Mouse (Mus musculus) stomach, embryonic 14.5 days (tissue): Measurements from ENCODE around the gene Tdp1. TPM values are rescaled to one million over a fixed set of nuclear protein-coding genes. Genes with fewer than 3 reads are reported as not detected.

Experiments
- ATAC-seq: fragments of 200-750 bp; cut with Nextera tagmentation; 2 replicates; pipeline ENCODE4 v1.8.0; 2017; ENCODE audit warnings: low read depth, moderate TSS enrichment; ENCODE audit not compliant: insufficient number of reproducible peaks, insufficient read depth, low FRiP score
- H3K27ac ChIP-seq: fragments of 300-500 bp; sonication (generic); 2 replicates; pipeline ENCODE4 v1.5.1; 2014; ENCODE audit warnings: mild to moderate bottlenecking, low read length, moderate library complexity, mixed read lengths
- H3K27me3 ChIP-seq: fragments of 300-500 bp; sonication (generic); 2 replicates; pipeline ENCODE4 v1.6.1; 2014; ENCODE audit warnings: low read length, control low read depth, mixed read lengths; ENCODE audit not compliant: control insufficient read depth, insufficient read depth
- H3K36me3 ChIP-seq: fragments of 300-500 bp; sonication (generic); 2 replicates; pipeline ENCODE4 v1.6.1; 2014; ENCODE audit warnings: mild to moderate bottlenecking, control low read depth, low read length, moderate library complexity, mixed read lengths; ENCODE audit not compliant: control insufficient read depth, insufficient read depth
- H3K4me1 ChIP-seq: fragments of 300-500 bp; sonication (generic); 2 replicates; pipeline ENCODE4 v1.6.1; 2014; ENCODE audit warnings: low read length, control low read depth, mixed read lengths; ENCODE audit not compliant: control insufficient read depth, insufficient read depth
- H3K4me2 ChIP-seq: fragments of 300-500 bp; sonication (generic); replicated peaks from 2 replicates; pipeline ENCODE4 v1.6.1; 2014; ENCODE audit warnings: low read depth, low read length, control low read depth
- H3K4me3 ChIP-seq: fragments of 300-500 bp; sonication (generic); 2 replicates; pipeline ENCODE4 v1.5.1; 2014; ENCODE audit warnings: low read depth, low read length, control low read depth
- H3K9ac ChIP-seq: fragments of 300-500 bp; sonication (generic); replicated peaks from 2 replicates; pipeline ENCODE4 v1.6.1; 2014; ENCODE audit warnings: low read depth, mild to moderate bottlenecking, control low read depth, low read length, moderate library complexity, mixed read lengths
- H3K9me3 ChIP-seq: fragments of 300-500 bp; sonication (generic); 2 replicates; pipeline ENCODE4 v1.6.1; 2016; ENCODE audit warnings: low read depth, low read length, control low read depth; ENCODE audit not compliant: control insufficient read depth
- WGBS: fragments of 180-500 bp; shearing (Covaris S2); extraction: QIAGEN DNeasy Blood & Tissue Kit; methylation state at CpG from one replicate; pipeline ENCODE4 v1.1.7; 2014; 5-methylcytosine and 5-hydroxymethylcytosine counted together
- polyA plus RNA-seq: library from polyadenylated mRNA; unstranded; fragments of >200 nt; fragmentation: Nextera tagmentation; extraction: Ambion mirVana; gene quantifications from 2 replicates; pipeline ENCODE4 v1.2.1, GENCODE M21; 2014

Tdp1 gene
- polyA plus RNA-seq, 1 experiment from 2014 or later = 61.1 TPM

- Histone ChIP-seq H3K9me3 (no peaks in the 10 kb centered on the region), H3K27ac (no peak overlapping the region), H3K36me3 (no peaks in the 10 kb centered on the region), H3K27me3 (no peaks in the 10 kb centered on the region), H3K4me3 (no peak overlapping the region), H3K4me1 (no peaks in the 10 kb centered on the region), H3K9ac (no peak overlapping the region), H3K4me2 (no peak overlapping the region)
- WGBS = 88% methylated on average over 6 of the region's 6 CpGs
- ATAC-seq = no peak
These were observed 9.7 kb upstream of the Tdp1 start for GRCm38 (mm10) chr12:99874609-99875008.

- under 1% methylated on average over 38 of the region's 38 CpGs for WGBS
- peak; percentile 95 for ATAC-seq
- peak overlapping the region; percentile 79; the same call in 1 of the 2 replicates for H3K27ac ChIP-seq
These were observed 1.2 kb upstream of the Tdp1 start for GRCm38 (mm10) chr12:99883000-99883712.

GRCm38 (mm10) chr12:99883713-99884105, 608 bp upstream of the Tdp1 start:
- H3K9me3 ChIP-seq = no peaks in the 10 kb centered on the region
- under 1% methylated on average over 11 of the region's 11 CpGs for WGBS
- H3K36me3 ChIP-seq = no peaks in the 10 kb centered on the region; the same call in 1 of the 2 replicates
- H3K4me3 ChIP-seq = peak overlapping the region; percentile 86
- H3K27me3 ChIP-seq = no peaks in the 10 kb centered on the region
- peaks cover 16% of the 10 kb centered on the region for H3K4me1 ChIP-seq
- peak overlapping the region; percentile 79; the same call in 1 of the 2 replicates for H3K27ac ChIP-seq
- H3K4me2 ChIP-seq = peak overlapping the region; percentile 78
- peak overlapping the region; percentile 37; the same call in 1 of the 2 replicates for H3K9ac ChIP-seq
- peak; percentile 5; the same call in 1 of the 2 replicates for ATAC-seq

More at GRCm38 (mm10) chr12:99883000-99883712, 1.2 kb upstream of the Tdp1 start:
- peaks cover 16% of the 10 kb centered on the region for H3K4me1 ChIP-seq
- no peaks in the 10 kb centered on the region; the same call in 1 of the 2 replicates for H3K36me3 ChIP-seq
- peak overlapping the region; percentile 86 for H3K4me3 ChIP-seq
- no peaks in the 10 kb centered on the region for H3K9me3 ChIP-seq
- H3K4me2 ChIP-seq = peak overlapping the region; percentile 78
- H3K9ac ChIP-seq = peak overlapping the region; percentile 37
- no peaks in the 10 kb centered on the region for H3K27me3 ChIP-seq

GRCm38 (mm10) chr12:99885282-99885901, 1.1 kb downstream of the Tdp1 start:
- H3K4me2 ChIP-seq = peak overlapping the region; percentile 78
- H3K9ac ChIP-seq = peak overlapping the region; percentile 81
- no peaks in the 10 kb centered on the region for H3K9me3 ChIP-seq
- H3K4me3 ChIP-seq = peak overlapping the region; percentile 86
- ATAC-seq = no peak
- H3K36me3 ChIP-seq = no peaks in the 10 kb centered on the region; the same call in 1 of the 2 replicates
- H3K27me3 ChIP-seq = no peaks in the 10 kb centered on the region
- H3K27ac ChIP-seq = no peak overlapping the region
- H3K4me1 ChIP-seq = peaks cover 16% of the 10 kb centered on the region
- 42% methylated on average over 8 of the region's 8 CpGs for WGBS

- 82% methylated on average over 4 of the region's 4 CpGs for WGBS
These were observed 13.5 kb downstream of the Tdp1 start for GRCm38 (mm10) chr12:99897846-99898245.

GRCm38 (mm10) chr12:99898248-99898870, 14.0 kb downstream of the Tdp1 start:
- peaks cover 31% of the 10 kb centered on the region for H3K36me3 ChIP-seq
- WGBS = 90% methylated on average over 16 of the region's 16 CpGs
- H3K4me1 ChIP-seq = no peaks in the 10 kb centered on the region

More at GRCm38 (mm10) chr12:99897846-99898245, 13.5 kb downstream of the Tdp1 start:
- H3K27me3 ChIP-seq = no peaks in the 10 kb centered on the region
- H3K9ac ChIP-seq = no peak overlapping the region
- ATAC-seq = no peak
- no peaks in the 10 kb centered on the region for H3K9me3 ChIP-seq
- H3K36me3 ChIP-seq = peaks cover 31% of the 10 kb centered on the region
- H3K4me3 ChIP-seq = no peak overlapping the region
- no peak overlapping the region for H3K27ac ChIP-seq
- no peaks in the 10 kb centered on the region for H3K4me1 ChIP-seq
- H3K4me2 ChIP-seq = no peak overlapping the region

GRCm38 (mm10) chr12:99899991-99900390, 15.7 kb downstream of the Tdp1 start:
- Histone ChIP-seq H3K9ac (no peak overlapping the region), H3K27ac (no peak overlapping the region), H3K4me2 (no peak overlapping the region), H3K9me3 (no peaks in the 10 kb centered on the region), H3K27me3 (no peaks in the 10 kb centered on the region), H3K4me3 (no peak overlapping the region), H3K36me3 (peaks cover 35% of the 10 kb centered on the region), H3K4me1 (no peaks in the 10 kb centered on the region)
- ATAC-seq = no peak
- WGBS = 35% methylated on average over 2 of the region's 3 CpGs

More at GRCm38 (mm10) chr12:99898248-99898870, 14.0 kb downstream of the Tdp1 start:
- Histone ChIP-seq H3K9me3 (no peaks in the 10 kb centered on the region), H3K4me3 (no peak overlapping the region), H3K27me3 (no peaks in the 10 kb centered on the region), H3K4me2 (no peak overlapping the region), H3K9ac (no peak overlapping the region), H3K27ac (no peak overlapping the region)
- no peak for ATAC-seq
